Mouse (Mus musculus) thymus, adult 2 months (tissue): Measurements from ENCODE around the gene Pdgfc. TPM values are rescaled to one million over a fixed set of nuclear protein-coding genes. Genes with fewer than 3 reads are reported as not detected.

Experiments
- DNase-seq: peaks from one replicate; pipeline ENCODE4 v3.0.0; 2021
- H3K27ac ChIP-seq: fragments of 200-500 bp; 2 replicates; pipeline ENCODE4 v1.5.1; 2012; ENCODE audit warnings: low read length, control low read depth; ENCODE audit not compliant: control insufficient read depth, insufficient read depth
- H3K27me3 ChIP-seq: fragments of 200-500 bp; 2 replicates; pipeline ENCODE4 v1.6.1; 2012; ENCODE audit warnings: mild to moderate bottlenecking, low read length, moderate library complexity, mixed read lengths; ENCODE audit not compliant: control insufficient read depth, insufficient read depth
- H3K36me3 ChIP-seq: fragments of 200-500 bp; 2 replicates; pipeline ENCODE4 v1.6.1; 2012; ENCODE audit warnings: mild to moderate bottlenecking, low read length, moderate library complexity; ENCODE audit not compliant: control insufficient read depth, insufficient read depth
- H3K4me1 ChIP-seq: fragments of 200-500 bp; replicated peaks from 2 replicates; pipeline ENCODE4 v1.6.1; 2012; ENCODE audit warnings: low read length; ENCODE audit not compliant: control insufficient read depth, insufficient read depth
- H3K4me3 ChIP-seq: fragments of 200-500 bp; 2 replicates; pipeline ENCODE4 v1.5.1; 2012; ENCODE audit warnings: mild to moderate bottlenecking, low read length, control low read depth, moderate library complexity; ENCODE audit not compliant: control insufficient read depth, insufficient read depth
- CTCF ChIP-seq: fragments of 200-500 bp; IDR thresholded peaks from 2 replicates; pipeline ENCODE4 v1.5.1; 2012; ENCODE audit warnings: mild to moderate bottlenecking, control low read depth, low read length, moderate library complexity, borderline replicate concordance; ENCODE audit not compliant: control insufficient read depth, poor library complexity, insufficient read depth; ENCODE audit errors: extremely low read depth
- POLR2A ChIP-seq: fragments of 200-500 bp; IDR thresholded peaks from 2 replicates; pipeline ENCODE4 v1.6.1; 2012; ENCODE audit warnings: mild to moderate bottlenecking, low read length, control low read depth, moderate library complexity; ENCODE audit not compliant: control insufficient read depth, poor library complexity, insufficient read depth; ENCODE audit errors: extremely low read depth
- WGBS: fragments of 180-500 bp; shearing (Covaris S2); methylation state at CpG from one replicate; pipeline ENCODE4 v1.1.7; 2018; 5-methylcytosine and 5-hydroxymethylcytosine counted together
- polyA plus RNA-seq: library from polyadenylated mRNA; depleted of rRNA; stranded (reverse); fragments of >200 nt; gene quantifications from 2 replicates; pipeline ENCODE4 v1.2.3, GENCODE M21; 2012

Gene Pdgfc
- polyA plus RNA-seq, 1 experiment: 1.8 TPM

- no peaks in the 10 kb centered on the region for H3K36me3 ChIP-seq
- no peaks in the 10 kb centered on the region for H3K27me3 ChIP-seq
- no peak overlapping the region for H3K27ac ChIP-seq
- WGBS: 98% methylated on average over 2 of the region's 2 CpGs
- no peak for TF ChIP-seq CTCF
- TF ChIP-seq POLR2A: no peak
- H3K4me1 ChIP-seq: no peaks in the 10 kb centered on the region
- no peak overlapping the region for H3K4me3 ChIP-seq
- no peak for DNase-seq
Measured at GRCm38 (mm10) chr3:81044653-81045343, 8.6 kb downstream of the Pdgfc start.

DNA sequence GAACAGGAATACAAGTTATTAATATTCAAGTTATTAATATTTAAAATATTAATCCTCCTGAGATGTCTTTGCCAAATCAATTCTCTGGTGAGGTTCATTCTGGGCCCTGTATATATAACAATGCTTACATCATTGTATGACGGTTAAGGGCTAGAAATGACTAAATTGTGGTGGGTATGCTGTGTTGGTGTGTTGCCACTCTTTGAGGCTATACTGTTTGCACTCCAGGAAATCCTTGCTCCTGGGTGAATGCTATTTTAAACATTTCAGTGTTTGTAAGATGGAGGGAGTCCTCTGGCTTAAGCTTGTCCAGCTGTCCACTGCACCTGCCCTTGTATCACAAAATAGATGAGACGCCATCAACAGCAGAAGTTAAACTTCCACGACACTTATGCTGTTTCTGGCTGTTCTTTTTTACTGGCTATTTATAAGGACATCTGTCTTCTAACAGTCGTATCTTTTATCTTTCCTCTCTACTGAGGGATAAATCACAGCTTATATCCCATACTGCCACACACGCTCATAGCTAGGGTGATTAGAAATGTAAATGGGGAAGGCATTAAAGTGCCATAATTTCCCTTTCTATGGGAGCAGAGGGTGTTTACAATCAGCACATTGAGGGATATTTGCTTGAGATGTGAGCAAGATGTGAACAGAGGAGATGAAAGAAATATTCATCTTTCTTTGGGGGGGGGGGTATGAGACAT, 9.3 kb downstream of the Pdgfc start:
- Histone ChIP-seq H3K27me3 (no peaks in the 10 kb centered on the region), H3K36me3 (no peaks in the 10 kb centered on the region), H3K4me3 (no peak overlapping the region), H3K4me1 (no peaks in the 10 kb centered on the region), H3K27ac (no peak overlapping the region)
- WGBS: 93% methylated on average over 5 of the region's 5 CpGs
- TF ChIP-seq CTCF (no peak), POLR2A (no peak)
- DNase-seq: no peak

DNA sequence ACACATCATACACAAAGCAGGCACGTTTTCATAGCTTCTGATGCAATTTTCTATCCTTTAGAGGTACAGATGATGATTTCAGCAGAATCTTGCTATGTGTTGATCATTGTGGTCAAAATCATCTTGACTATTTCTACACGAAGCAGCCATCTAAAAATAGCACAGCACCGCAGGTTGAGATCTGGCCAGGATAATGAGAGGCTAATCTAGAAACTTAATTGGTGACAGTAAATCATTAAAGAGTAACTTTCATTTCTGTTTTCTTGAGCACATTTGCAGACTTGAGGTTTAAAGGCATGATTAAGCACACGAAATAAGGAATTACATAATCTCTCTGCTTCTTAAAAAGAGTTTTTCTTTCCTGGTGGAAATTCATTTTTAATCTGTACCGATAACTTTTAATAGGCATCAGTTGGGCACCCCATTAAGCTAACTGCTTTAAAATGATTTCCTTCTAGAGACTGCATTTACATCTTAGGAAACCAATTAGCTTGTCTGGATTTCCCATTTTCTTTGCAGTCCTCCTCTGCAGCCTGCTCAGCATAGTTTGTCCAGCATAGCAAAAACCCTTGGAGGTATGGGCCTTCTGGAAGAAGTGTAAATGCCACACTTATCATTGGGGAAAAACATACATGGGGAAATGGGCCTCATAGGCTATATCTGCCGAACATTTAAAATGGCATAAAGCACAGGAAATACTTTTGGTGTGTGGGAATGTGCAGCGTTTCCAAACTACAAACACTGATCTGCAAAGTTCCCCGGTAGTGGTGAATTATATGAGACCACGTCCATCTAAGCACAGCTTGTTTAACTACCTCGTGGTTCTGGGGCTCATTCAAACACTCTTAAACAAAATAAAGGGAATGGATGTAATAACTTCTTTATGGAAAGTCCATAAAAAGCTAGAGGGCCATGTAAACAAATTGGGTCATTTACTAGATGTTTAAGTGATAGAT, 10.7 kb downstream of the Pdgfc start:
- DNase-seq: no peak
- Histone ChIP-seq H3K36me3 (no peaks in the 10 kb centered on the region), H3K27me3 (no peaks in the 10 kb centered on the region), H3K4me3 (no peak overlapping the region), H3K27ac (no peak overlapping the region), H3K4me1 (no peaks in the 10 kb centered on the region)
- WGBS: 21% methylated on average over 10 of the region's 10 CpGs
- TF ChIP-seq POLR2A (no peak), CTCF (no peak)

GRCm38 (mm10) chr3:81051522-81051921, 15.3 kb downstream of the Pdgfc start:
- Histone ChIP-seq H3K27ac (no peak overlapping the region), H3K4me1 (no peaks in the 10 kb centered on the region), H3K4me3 (no peak overlapping the region), H3K36me3 (no peaks in the 10 kb centered on the region), H3K27me3 (no peaks in the 10 kb centered on the region)
- DNase-seq: no peak
- TF ChIP-seq POLR2A (no peak), CTCF (no peak)

GRCm38 (mm10) chr3:81052422-81052821, 16.2 kb downstream of the Pdgfc start:
- no peak for DNase-seq
- 96% methylated on average over 6 of the region's 6 CpGs for WGBS

DNA sequence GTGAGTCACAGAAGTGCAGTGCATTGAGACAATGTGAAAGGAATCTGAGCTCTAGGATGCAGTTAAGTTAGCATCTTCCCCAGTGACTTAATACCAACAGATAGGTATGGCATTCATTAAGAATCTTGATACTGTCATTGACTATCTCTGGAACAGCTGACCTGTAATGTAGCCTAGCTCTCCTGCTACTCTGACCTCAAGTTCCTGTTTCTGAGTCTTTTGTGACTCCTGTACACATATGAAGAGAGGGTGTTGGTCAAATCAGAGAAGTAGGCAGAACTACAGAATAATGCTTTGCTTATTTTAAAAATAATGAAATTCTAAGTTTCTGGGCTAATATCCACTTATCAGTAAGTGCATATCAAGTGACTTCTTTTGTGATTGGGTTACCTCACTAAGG, 17.9 kb downstream of the Pdgfc start:
- no peak for TF ChIP-seq POLR2A
- Histone ChIP-seq H3K36me3 (no peaks in the 10 kb centered on the region), H3K27ac (no peak overlapping the region), H3K4me1 (no peaks in the 10 kb centered on the region), H3K4me3 (no peak overlapping the region), H3K27me3 (no peaks in the 10 kb centered on the region)
- DNase-seq: no peak

More at GRCm38 (mm10) chr3:81052422-81052821, 16.2 kb downstream of the Pdgfc start:
- no peaks in the 10 kb centered on the region for H3K27me3 ChIP-seq
- H3K4me1 ChIP-seq: no peaks in the 10 kb centered on the region
- no peak overlapping the region for H3K4me3 ChIP-seq
- H3K36me3 ChIP-seq: no peaks in the 10 kb centered on the region
- H3K27ac ChIP-seq: no peak overlapping the region
- TF ChIP-seq CTCF: no peak
- no peak for TF ChIP-seq POLR2A
